Mouse (Mus musculus): ENCODE data around the gene Pdcd5. TPM values are rescaled to one million over a fixed set of nuclear protein-coding genes. Genes with fewer than 3 reads are reported as not detected.

The Pdcd5 gene
- polyA plus RNA-seq, 1 experiment = not detected

DNA sequence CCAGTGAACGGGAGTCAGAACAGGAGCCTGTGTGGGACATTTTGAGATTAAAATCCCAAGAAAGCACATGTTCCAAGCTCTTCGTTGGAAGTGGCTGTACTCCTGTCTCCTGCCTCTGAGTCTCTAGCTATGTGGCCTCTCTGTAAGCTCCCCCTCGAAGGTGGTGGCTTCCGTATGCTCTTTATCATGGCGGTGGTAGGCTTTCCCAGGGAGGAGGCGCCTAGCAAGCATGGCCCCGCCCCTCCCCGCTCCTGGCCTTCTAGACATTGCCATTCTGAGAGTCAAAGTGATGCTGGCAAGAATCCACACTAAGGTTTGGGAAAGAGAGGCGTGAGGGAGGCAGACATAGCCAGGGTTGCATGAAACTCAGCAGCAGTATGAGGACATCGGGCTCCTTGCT lies 24.7 kb downstream of the Pdcd5 start:
- Histone ChIP-seq H3K27ac (ENCODE audit: insufficient read depth, low read depth, low read length) (no peak overlapping the region), H3K4me3 (ENCODE audit: insufficient read depth, low read depth, low read length) (no peak overlapping the region), H3K4me1 (ENCODE audit: control insufficient read depth, insufficient read depth, low read length) (no peaks in the 10 kb centered on the region)
- 91% methylated on average over 10 of the region's 10 CpGs for WGBS
- TF ChIP-seq CTCF (IDR thresholded peaks at IDR 0.05; ENCODE audit: insufficient read depth, low read depth, low read length) (no peak), POLR2A (IDR thresholded peaks at IDR 0.05; ENCODE audit: insufficient read depth, low read depth, low read length) (no peak)

DNA sequence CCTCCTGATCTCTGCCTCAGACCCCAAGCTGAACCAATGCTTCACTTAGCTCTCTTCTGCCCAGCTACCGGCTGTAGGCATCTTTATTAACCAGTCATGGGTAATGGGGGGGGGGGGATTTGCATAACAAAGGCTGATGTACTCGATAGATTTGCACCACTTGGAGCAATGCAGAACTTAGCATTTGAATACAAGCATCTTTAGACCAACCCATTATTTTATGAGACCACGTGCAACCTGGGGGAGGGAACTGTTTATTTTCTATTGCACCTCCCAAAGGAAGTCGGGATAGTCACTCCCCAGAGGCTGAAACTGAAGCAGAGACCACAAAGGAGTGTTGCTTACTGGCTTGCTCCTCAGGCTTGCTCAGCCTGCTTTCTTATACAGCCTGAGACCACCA lies 29.8 kb downstream of the Pdcd5 start:
- no peak overlapping the region for H3K4me3 ChIP-seq (ENCODE audit: insufficient read depth, low read depth, low read length)
- 25% methylated on average over 4 of the region's 4 CpGs for WGBS
- H3K27ac ChIP-seq (ENCODE audit: insufficient read depth, low read depth, low read length) = no peak overlapping the region
- TF ChIP-seq CTCF (IDR thresholded peaks at IDR 0.05; ENCODE audit: insufficient read depth, low read depth, low read length) (no peak), POLR2A (IDR thresholded peaks at IDR 0.05; ENCODE audit: insufficient read depth, low read depth, low read length) (no peak)
- H3K4me1 ChIP-seq (ENCODE audit: control insufficient read depth, insufficient read depth, low read length) = no peaks in the 10 kb centered on the region

DNA sequence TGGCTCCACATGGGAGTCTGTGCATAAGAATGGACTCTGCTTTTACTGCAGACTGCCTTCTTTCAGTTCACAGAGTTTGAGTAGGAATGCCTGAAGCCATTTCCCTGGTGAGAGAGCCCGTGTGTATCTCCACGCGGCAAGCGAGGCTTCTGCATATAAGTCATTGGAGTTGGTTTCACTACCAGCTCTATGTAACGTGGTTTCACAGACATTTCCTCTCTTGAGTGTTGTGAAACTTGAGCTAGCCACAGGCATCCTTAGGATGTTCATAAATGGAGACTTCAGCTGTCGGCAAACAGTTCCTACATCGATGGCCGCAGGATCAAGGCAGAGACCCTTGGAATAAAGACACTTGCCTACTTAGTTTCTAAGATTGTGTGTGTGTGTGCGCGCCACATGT lies 38.1 kb downstream of the Pdcd5 start:
- no peak overlapping the region for H3K27ac ChIP-seq (ENCODE audit: insufficient read depth, low read depth, low read length)
- TF ChIP-seq CTCF (IDR thresholded peaks at IDR 0.05; ENCODE audit: insufficient read depth, low read depth, low read length) (no peak), POLR2A (IDR thresholded peaks at IDR 0.05; ENCODE audit: insufficient read depth, low read depth, low read length) (no peak)
- H3K4me3 ChIP-seq (ENCODE audit: insufficient read depth, low read depth, low read length) = no peak overlapping the region
- no peaks in the 10 kb centered on the region for H3K4me1 ChIP-seq (ENCODE audit: control insufficient read depth, insufficient read depth, low read length)
- WGBS = 96% methylated on average over 10 of the region's 10 CpGs

DNA sequence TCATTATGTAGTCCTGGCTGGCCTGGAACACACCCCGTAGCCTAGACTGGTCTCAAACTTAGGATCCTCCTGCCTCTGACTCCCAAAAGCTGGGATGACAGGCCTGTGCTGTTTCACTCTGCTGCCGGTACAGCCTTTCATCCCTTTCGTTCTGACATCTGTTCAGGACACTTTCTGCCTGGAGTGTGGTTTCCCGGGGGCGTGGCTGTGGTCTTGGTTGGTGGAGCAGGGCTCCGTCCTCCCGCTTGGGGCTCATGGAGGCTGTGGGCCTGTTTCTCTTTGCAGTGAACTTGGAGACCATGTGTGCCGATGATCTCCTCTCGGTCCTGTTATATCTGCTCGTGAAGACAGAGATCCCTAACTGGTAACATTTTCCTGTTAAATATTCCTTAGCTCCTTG lies 40.5 kb downstream of the Pdcd5 start:
- TF ChIP-seq CTCF (IDR thresholded peaks at IDR 0.05; ENCODE audit: insufficient read depth, low read depth, low read length) (no peak), POLR2A (IDR thresholded peaks at IDR 0.05; ENCODE audit: insufficient read depth, low read depth, low read length) (no peak)
- 94% methylated on average over 10 of the region's 10 CpGs for WGBS

DNA sequence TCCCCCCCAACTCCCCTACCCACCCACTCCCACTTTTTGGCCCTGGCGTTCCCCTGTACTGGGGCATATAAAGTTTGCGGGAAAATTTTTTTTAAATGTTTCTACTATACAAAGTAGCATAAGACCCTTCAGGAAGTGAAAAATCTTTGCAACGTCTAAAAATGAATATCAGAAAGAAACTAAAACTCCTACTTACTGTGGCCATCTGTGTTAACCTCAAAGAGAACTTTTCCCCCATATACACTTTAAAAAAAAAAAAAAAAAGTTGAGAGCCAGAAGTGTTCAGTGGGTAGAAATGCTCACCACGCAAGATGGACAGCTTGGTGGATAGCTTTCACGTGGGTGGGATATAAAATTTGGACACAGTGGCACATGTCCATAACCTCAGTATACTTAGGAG lies 44.6 kb downstream of the Pdcd5 start:
- Histone ChIP-seq H3K27ac (ENCODE audit: insufficient read depth, low read depth, low read length) (no peak overlapping the region), H3K4me3 (ENCODE audit: insufficient read depth, low read depth, low read length) (no peak overlapping the region), H3K4me1 (ENCODE audit: control insufficient read depth, insufficient read depth, low read length) (no peaks in the 10 kb centered on the region)
- WGBS = 99% methylated on average over 5 of the region's 5 CpGs
- TF ChIP-seq POLR2A (IDR thresholded peaks at IDR 0.05; ENCODE audit: insufficient read depth, low read depth, low read length) = no peak
- TF ChIP-seq CTCF (IDR thresholded peaks at IDR 0.05; ENCODE audit: insufficient read depth, low read depth, low read length) = no peak

More for the DNA sequence above, 40.5 kb downstream of the Pdcd5 start:
- H3K27ac ChIP-seq (ENCODE audit: insufficient read depth, low read depth, low read length) = no peak overlapping the region
- H3K4me1 ChIP-seq (ENCODE audit: control insufficient read depth, insufficient read depth, low read length) = no peaks in the 10 kb centered on the region
- no peak overlapping the region for H3K4me3 ChIP-seq (ENCODE audit: insufficient read depth, low read depth, low read length)

DNA sequence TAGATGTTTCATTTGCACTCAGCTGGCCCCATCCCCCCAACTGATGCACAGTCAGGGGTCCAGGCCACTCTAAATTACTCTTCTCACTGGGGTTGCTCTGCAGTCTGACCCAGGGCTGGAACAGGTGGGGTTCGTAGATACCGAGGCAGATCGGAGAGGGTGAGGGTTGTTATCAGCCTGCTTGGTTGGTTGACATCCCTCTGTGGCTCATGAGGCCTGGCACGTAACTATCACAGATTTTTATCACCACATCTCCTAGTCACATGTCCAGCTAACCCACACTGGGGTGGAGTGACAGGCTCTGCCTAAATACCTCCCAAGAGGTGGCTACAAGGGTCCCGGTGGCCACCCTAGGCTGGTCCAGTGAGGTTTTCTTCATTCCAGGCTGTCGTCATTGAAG lies 46.2 kb downstream of the Pdcd5 start:
- no peaks in the 10 kb centered on the region; the same call in 1 of the 2 replicates for H3K4me1 ChIP-seq (ENCODE audit: control insufficient read depth, insufficient read depth, low read length)
- no peak overlapping the region for H3K27ac ChIP-seq (ENCODE audit: insufficient read depth, low read depth, low read length)
- no peak overlapping the region for H3K4me3 ChIP-seq (ENCODE audit: insufficient read depth, low read depth, low read length)
- TF ChIP-seq CTCF (IDR thresholded peaks at IDR 0.05; ENCODE audit: insufficient read depth, low read depth, low read length) (no peak), POLR2A (IDR thresholded peaks at IDR 0.05; ENCODE audit: insufficient read depth, low read depth, low read length) (no peak)
- WGBS = 95% methylated on average over 6 of the region's 6 CpGs

DNA sequence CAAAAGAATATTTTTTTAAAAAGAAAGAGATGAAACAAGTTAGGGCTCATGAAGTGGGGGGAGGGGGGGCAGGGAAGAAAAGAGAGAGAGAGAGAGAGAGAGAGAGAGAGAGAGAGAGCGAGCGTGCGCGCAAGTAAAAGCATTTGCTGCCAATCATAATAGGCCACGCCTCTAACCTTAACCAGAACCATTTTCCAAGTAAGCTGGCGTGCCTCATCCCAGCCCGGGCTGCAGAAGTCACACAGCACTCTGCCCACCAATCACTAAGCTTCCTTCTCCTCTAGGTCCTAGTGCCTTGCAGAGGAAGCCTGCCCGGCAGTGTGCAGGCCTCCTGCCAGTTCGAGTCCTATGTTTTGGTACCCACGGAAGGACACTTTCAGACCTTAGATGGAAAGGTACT lies 47.3 kb downstream of the Pdcd5 start:
- no peak overlapping the region for H3K4me3 ChIP-seq (ENCODE audit: insufficient read depth, low read depth, low read length)
- H3K27ac ChIP-seq (ENCODE audit: insufficient read depth, low read depth, low read length) = no peak overlapping the region
- 90% methylated on average over 10 of the region's 10 CpGs for WGBS
- peaks cover 4% of the 10 kb centered on the region for H3K4me1 ChIP-seq (ENCODE audit: control insufficient read depth, insufficient read depth, low read length)
- TF ChIP-seq CTCF (IDR thresholded peaks at IDR 0.05; ENCODE audit: insufficient read depth, low read depth, low read length) (no peak), POLR2A (IDR thresholded peaks at IDR 0.05; ENCODE audit: insufficient read depth, low read depth, low read length) (no peak)

DNA sequence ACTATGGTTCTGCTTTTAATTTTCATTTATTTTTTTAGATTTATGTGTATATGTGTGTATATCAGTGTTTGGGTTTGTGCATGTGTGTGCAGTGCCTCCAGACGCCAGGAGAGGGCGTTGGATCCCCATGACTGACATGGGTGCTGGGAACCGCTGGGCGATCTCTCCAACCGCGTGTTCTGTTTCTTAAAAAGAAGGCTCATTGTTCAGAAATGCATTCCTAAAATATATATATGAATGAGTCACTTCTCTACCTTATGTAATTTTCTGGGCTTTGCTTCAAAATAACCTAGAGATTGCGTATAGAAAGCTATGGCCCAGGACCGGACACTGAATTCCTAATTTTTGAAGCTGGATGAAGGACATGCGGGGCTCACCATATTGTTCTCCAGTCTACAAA lies 47.8 kb downstream of the Pdcd5 start:
- H3K27ac ChIP-seq (ENCODE audit: insufficient read depth, low read depth, low read length) = no peak overlapping the region

DNA sequence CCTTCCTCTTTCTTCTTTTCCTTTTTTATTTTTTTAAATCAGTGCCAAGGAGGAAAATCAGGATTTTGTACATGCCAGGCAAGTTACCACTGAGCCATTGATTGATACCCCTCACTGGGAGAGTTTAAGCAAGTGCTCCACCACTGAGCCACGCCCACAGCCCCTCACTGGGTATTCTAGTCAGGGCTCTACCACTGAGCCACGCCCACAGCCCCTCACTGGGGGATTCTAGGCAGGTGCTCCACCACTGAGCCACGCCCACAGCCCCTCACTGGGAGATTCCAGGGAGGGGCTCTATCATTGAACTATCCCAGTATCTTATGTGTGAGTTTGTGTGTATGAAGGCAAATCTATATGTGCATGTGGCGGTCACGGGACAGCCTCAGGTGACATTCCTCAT lies 53.0 kb downstream of the Pdcd5 start:
- no peak overlapping the region for H3K4me3 ChIP-seq (ENCODE audit: insufficient read depth, low read depth, low read length)
- WGBS = 92% methylated on average over 5 of the region's 5 CpGs
- no peak overlapping the region for H3K27ac ChIP-seq (ENCODE audit: insufficient read depth, low read depth, low read length)
- peaks cover 7% of the 10 kb centered on the region for H3K4me1 ChIP-seq (ENCODE audit: control insufficient read depth, insufficient read depth, low read length)
- TF ChIP-seq CTCF (IDR thresholded peaks at IDR 0.05; ENCODE audit: insufficient read depth, low read depth, low read length) (no peak), POLR2A (IDR thresholded peaks at IDR 0.05; ENCODE audit: insufficient read depth, low read depth, low read length) (no peak)

More for the DNA sequence above, 47.8 kb downstream of the Pdcd5 start:
- no peak overlapping the region for H3K4me3 ChIP-seq (ENCODE audit: insufficient read depth, low read depth, low read length)
- H3K4me1 ChIP-seq (ENCODE audit: control insufficient read depth, insufficient read depth, low read length) = peaks cover 7% of the 10 kb centered on the region
- TF ChIP-seq CTCF (IDR thresholded peaks at IDR 0.05; ENCODE audit: insufficient read depth, low read depth, low read length) (no peak), POLR2A (IDR thresholded peaks at IDR 0.05; ENCODE audit: insufficient read depth, low read depth, low read length) (no peak)
- 85% methylated on average over 9 of the region's 9 CpGs for WGBS

Other genes with a start within 250 kb of the Pdcd5 start
- gene Slc7a9, start 198.7 kb downstream of the Pdcd5 start, polyA plus RNA-seq (2012; ENCODE audit: insufficient read depth, insufficient read length, low replicate concordance, missing spikeins) = not detected in 2 replicates
- gene Tdrd12, start 109.8 kb downstream of the Pdcd5 start, polyA plus RNA-seq (2012; ENCODE audit: insufficient read depth, insufficient read length, low replicate concordance, missing spikeins) = not detected in 2 replicates
- gene Nudt19, start 91.2 kb downstream of the Pdcd5 start, polyA plus RNA-seq (2012; ENCODE audit: insufficient read depth, insufficient read length, low replicate concordance, missing spikeins) = not detected in 2 replicates
- not detected in 2 replicates for gene Rgs9bp, start 61.9 kb downstream of the Pdcd5 start, polyA plus RNA-seq (2012; ENCODE audit: insufficient read depth, insufficient read length, low replicate concordance, missing spikeins)
- gene Ankrd27, start 61.3 kb downstream of the Pdcd5 start, polyA plus RNA-seq (2012; ENCODE audit: insufficient read depth, insufficient read length, low replicate concordance, missing spikeins) = not detected in 2 replicates
- not detected in 2 replicates for gene Dpy19l3, start 106.9 kb upstream of the Pdcd5 start, polyA plus RNA-seq (2012; ENCODE audit: insufficient read depth, insufficient read length, low replicate concordance, missing spikeins)
- gene Zfp507, start 155.5 kb upstream of the Pdcd5 start, polyA plus RNA-seq (2012; ENCODE audit: insufficient read depth, insufficient read length, low replicate concordance, missing spikeins) = not detected in 2 replicates

All from olfactory bulb, adult 2 months (tissue).